Mouse (Mus musculus) stomach, postnatal 0 days (tissue): ENCODE results near the gene Kat5. TPM values are rescaled to one million over a fixed set of nuclear protein-coding genes. Genes with fewer than 3 reads are reported as not detected.

Experiments used
- ATAC-seq: fragments of 200-750 bp; cut with Nextera tagmentation; 2 replicates; pipeline ENCODE4 v1.8.0; 2017; ENCODE audit not compliant: low FRiP score, low TSS enrichment
- DNase-seq: peaks from one replicate; pipeline ENCODE4 v3.0.0-alpha.2; 2016; ENCODE audit warnings: low spot score
- H3K27ac ChIP-seq: fragments of 300-500 bp; sonication (generic); replicated peaks from 2 replicates; pipeline ENCODE4 v1.5.1; 2014; ENCODE audit warnings: mild to moderate bottlenecking, control low read depth
- H3K27me3 ChIP-seq: fragments of 300-500 bp; sonication (generic); 2 replicates; pipeline ENCODE4 v1.6.1; 2014; ENCODE audit warnings: low read length; ENCODE audit not compliant: control insufficient read depth, insufficient read depth
- H3K36me3 ChIP-seq: fragments of 300-500 bp; sonication (generic); 2 replicates; pipeline ENCODE4 v1.6.1; 2014; ENCODE audit warnings: low read length, mixed read lengths; ENCODE audit not compliant: control insufficient read depth, insufficient read depth
- H3K4me1 ChIP-seq: fragments of 300-500 bp; sonication (generic); replicated peaks from 2 replicates; pipeline ENCODE4 v1.6.1; 2014; ENCODE audit warnings: antibody characterized with exemption; ENCODE audit not compliant: control insufficient read depth, insufficient read depth
- H3K4me2 ChIP-seq: fragments of 300-500 bp; sonication (generic); replicated peaks from 2 replicates; pipeline ENCODE4 v1.6.1; 2014; ENCODE audit warnings: low read depth, mild to moderate bottlenecking, control low read depth, moderate library complexity
- H3K4me3 ChIP-seq: fragments of 300-500 bp; sonication (generic); 2 replicates; pipeline ENCODE4 v1.5.1; 2014; ENCODE audit warnings: low read depth, low read length, control low read depth
- H3K9ac ChIP-seq: fragments of 300-500 bp; sonication (generic); 2 replicates; pipeline ENCODE4 v1.6.1; 2014; ENCODE audit warnings: mild to moderate bottlenecking, low read length, control low read depth, mixed read lengths
- H3K9me3 ChIP-seq: fragments of 300-500 bp; sonication (generic); 2 replicates; pipeline ENCODE4 v1.6.1; 2016; ENCODE audit warnings: low read length; ENCODE audit not compliant: control insufficient read depth
- CTCF ChIP-seq: IDR thresholded peaks from 2 replicates; pipeline ENCODE4 v1.5.1; 2016; ENCODE audit warnings: antibody characterized with exemption, low read depth, mild to moderate bottlenecking, moderate library complexity
- EP300 ChIP-seq: optimal IDR thresholded peaks from 2 replicates; pipeline ENCODE3; 2016; ENCODE audit warnings: antibody characterized with exemption
- WGBS: fragments of 180-500 bp; shearing (Covaris S2); extraction: QIAGEN DNeasy Blood & Tissue Kit; methylation state at CpG from one replicate; pipeline ENCODE4 v1.1.7; 2014; 5-methylcytosine and 5-hydroxymethylcytosine counted together
- polyA plus RNA-seq: library from polyadenylated mRNA; unstranded; fragments of >200 nt; fragmentation: Nextera tagmentation; extraction: Ambion mirVana; gene quantifications from 2 replicates; pipeline ENCODE4 v1.2.1, GENCODE M21; 2015

Kat5 gene
- polyA plus RNA-seq, 1 experiment from 2014 or later, result 31.8 TPM

GRCm38 (mm10) chr19:5614953-5615352 is 4.9 kb upstream of the Kat5 start:
- DNase-seq, result no peak
- no peaks in the 10 kb centered on the region for H3K4me1 ChIP-seq
- WGBS, result 51% methylated on average over 2 of the region's 2 CpGs

DNA sequence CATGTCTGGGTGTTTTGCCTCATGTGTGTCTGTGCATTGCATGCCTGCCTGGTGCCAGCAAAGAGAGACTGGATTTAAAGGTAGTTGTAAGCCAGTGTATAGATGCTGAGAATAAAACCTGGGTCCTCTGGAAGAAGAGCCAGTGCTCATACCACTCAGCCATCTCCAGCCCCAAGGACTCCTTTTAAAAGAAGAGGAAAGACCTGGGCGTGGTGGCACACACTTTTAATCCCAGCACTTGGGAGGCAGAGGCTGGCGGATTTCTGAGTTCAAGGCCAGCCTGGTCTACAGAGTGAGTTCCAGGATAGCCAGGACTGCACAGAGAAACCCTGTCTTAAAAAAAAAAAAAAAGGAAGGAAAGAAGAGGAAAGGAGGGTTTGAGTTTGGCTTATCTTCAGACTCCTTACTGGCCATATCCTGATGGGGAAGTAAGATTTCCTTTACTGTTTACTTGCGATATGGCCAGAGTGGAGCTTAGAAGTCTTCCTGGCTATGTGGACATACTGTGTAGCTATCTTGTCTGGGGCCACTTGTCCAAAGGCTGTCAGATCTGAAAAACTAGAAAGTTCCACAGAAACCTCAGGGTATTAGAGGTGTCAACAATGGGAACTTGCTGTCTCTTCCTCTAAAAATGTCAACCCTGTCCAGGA is 2.9 kb upstream of the Kat5 start:
- DNase-seq (no peak), ATAC-seq (no peak)
- no peak overlapping the region for H3K4me3 ChIP-seq
- no peaks in the 10 kb centered on the region for H3K9me3 ChIP-seq
- H3K27ac ChIP-seq, result no peak overlapping the region
- TF ChIP-seq EP300, result no peak
- TF ChIP-seq CTCF, result no peak
- 0 out of 2 replicates have a peak, but pooled peaks cover 4% of the 10 kb centered on the region for H3K4me1 ChIP-seq
- H3K9ac ChIP-seq, result no peak overlapping the region
- peaks cover 2% of the 10 kb centered on the region; the same call in 1 of the 2 replicates for H3K36me3 ChIP-seq
- no peaks in the 10 kb centered on the region for H3K27me3 ChIP-seq
- no peak overlapping the region for H3K4me2 ChIP-seq
- 66% methylated on average over 3 of the region's 3 CpGs for WGBS

More at GRCm38 (mm10) chr19:5614953-5615352, 4.9 kb upstream of the Kat5 start:
- TF ChIP-seq EP300 (no peak), CTCF (no peak)
- Histone ChIP-seq H3K27ac (no peak overlapping the region), H3K4me2 (no peak overlapping the region), H3K4me3 (no peak overlapping the region), H3K27me3 (no peaks in the 10 kb centered on the region), H3K36me3 (no peaks in the 10 kb centered on the region), H3K9ac (no peak overlapping the region), H3K9me3 (no peaks in the 10 kb centered on the region)
- no peak for ATAC-seq

DNA sequence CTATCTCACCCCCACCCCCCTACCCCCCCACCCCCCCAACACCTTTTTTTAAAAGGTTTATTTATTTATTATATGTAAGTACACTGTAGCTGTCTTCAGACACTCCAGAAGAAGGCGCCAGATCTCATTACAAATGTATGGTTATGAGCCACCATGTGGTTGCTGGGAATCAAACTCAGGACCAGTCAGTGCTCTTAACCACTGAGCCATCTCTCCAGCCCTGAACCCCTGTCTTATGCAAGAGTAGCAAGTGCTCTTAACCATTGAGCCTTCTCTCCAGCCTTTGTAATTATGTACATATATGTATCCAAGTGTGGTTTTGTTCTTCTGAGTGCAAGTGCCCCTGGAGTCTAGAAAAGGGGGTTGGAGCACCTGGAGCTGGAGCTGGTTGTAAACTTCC is 1.9 kb upstream of the Kat5 start:
- WGBS, result 83% methylated on average over 1 of the region's 1 CpGs
- Histone ChIP-seq H3K27me3 (no peaks in the 10 kb centered on the region), H3K4me2 (no peak overlapping the region), H3K36me3 (peaks cover 2% of the 10 kb centered on the region), H3K9ac (no peak overlapping the region), H3K4me1 (0 out of 2 replicates have a peak, but pooled peaks cover 4% of the 10 kb centered on the region), H3K9me3 (no peaks in the 10 kb centered on the region), H3K4me3 (no peak overlapping the region), H3K27ac (no peak overlapping the region)
- no peak for ATAC-seq
- TF ChIP-seq EP300 (no peak), CTCF (no peak)
- DNase-seq, result no peak

- Histone ChIP-seq H3K4me1 (0 out of 2 replicates have a peak, but pooled peaks cover 4% of the 10 kb centered on the region), H3K9me3 (no peaks in the 10 kb centered on the region), H3K27me3 (no peaks in the 10 kb centered on the region), H3K27ac (peak overlapping the region; percentile 97), H3K9ac (peak overlapping the region; percentile 90), H3K4me2 (peak overlapping the region; percentile 77), H3K4me3 (peak overlapping the region; percentile 74), H3K36me3 (peaks cover 19% of the 10 kb centered on the region)
- ATAC-seq (no peak; the same call in 1 of the 2 replicates), DNase-seq (no peak)
- TF ChIP-seq EP300 (no peak), CTCF (no peak)
- WGBS, result 37% methylated on average over 10 of the region's 10 CpGs
Measured at GRCm38 (mm10) chr19:5609171-5609546, 878 bp downstream of the Kat5 start.

GRCm38 (mm10) chr19:5608707-5609106 is 1.3 kb downstream of the Kat5 start:
- H3K4me2 ChIP-seq, result peak overlapping the region; percentile 77; the same call in 1 of the 2 replicates
- 0 out of 2 replicates have a peak, but pooled peaks cover 4% of the 10 kb centered on the region for H3K4me1 ChIP-seq
- H3K27ac ChIP-seq, result 0 out of 2 replicates have a peak overlapping the region, but pooled peaks have one; percentile 97
- peak overlapping the region; percentile 74; the same call in 1 of the 2 replicates for H3K4me3 ChIP-seq
- WGBS, result 96% methylated on average over 13 of the region's 13 CpGs
- ATAC-seq (no peak), DNase-seq (no peak)
- H3K27me3 ChIP-seq, result no peaks in the 10 kb centered on the region
- peaks cover 22% of the 10 kb centered on the region for H3K36me3 ChIP-seq
- TF ChIP-seq CTCF (no peak), EP300 (no peak)
- H3K9me3 ChIP-seq, result no peaks in the 10 kb centered on the region
- H3K9ac ChIP-seq, result no peak overlapping the region; the same call in 1 of the 2 replicates

- TF ChIP-seq EP300 (no peak), CTCF (no peak)
- H3K4me2 ChIP-seq, result no peak overlapping the region
- peaks cover 25% of the 10 kb centered on the region for H3K36me3 ChIP-seq
- no peak overlapping the region for H3K9ac ChIP-seq
- ATAC-seq, result no peak
- no peaks in the 10 kb centered on the region for H3K9me3 ChIP-seq
- H3K27ac ChIP-seq, result no peak overlapping the region
- no peaks in the 10 kb centered on the region for H3K27me3 ChIP-seq
- peaks cover 4% of the 10 kb centered on the region; the same call in 1 of the 2 replicates for H3K4me1 ChIP-seq
- WGBS, result 92% methylated on average over 26 of the region's 26 CpGs
- no peak for DNase-seq
- H3K4me3 ChIP-seq, result no peak overlapping the region
Measured at GRCm38 (mm10) chr19:5607705-5608410, 2.2 kb downstream of the Kat5 start.
